Mouse (Mus musculus): ENCODE data around the gene Pi4k2a. TPM values are rescaled to one million over a fixed set of nuclear protein-coding genes. Genes with fewer than 3 reads are reported as not detected.

Pi4k2a gene
- polyA plus RNA-seq, 1 experiment from 2014 or later = 39.0 TPM

- no peak overlapping the region for H3K9ac ChIP-seq
- ATAC-seq (ENCODE audit: low FRiP score) (no peak), DNase-seq (ENCODE audit: low spot score) (no peak)
- H3K4me3 ChIP-seq (replicated peaks; ENCODE audit: low read length) = no peak overlapping the region
- no peak overlapping the region for H3K4me2 ChIP-seq (replicated peaks)
- H3K27me3 ChIP-seq (ENCODE audit: control insufficient read depth, insufficient read depth, low read length) = 0 out of 2 replicates have a peak, but pooled peaks cover 4% of the 10 kb centered on the region
- no peaks in the 10 kb centered on the region for H3K4me1 ChIP-seq (replicated peaks; ENCODE audit: control insufficient read depth, insufficient read depth, low read length)
- H3K27ac ChIP-seq = no peak overlapping the region
- H3K9me3 ChIP-seq (ENCODE audit: control insufficient read depth, low read length) = no peaks in the 10 kb centered on the region
- 25% methylated on average over 7 of the region's 7 CpGs for whole genome bisulfite sequencing
- no peaks in the 10 kb centered on the region for H3K36me3 ChIP-seq (replicated peaks; ENCODE audit: control insufficient read depth, insufficient read depth)
These were observed 73.9 kb downstream of the Pi4k2a start for GRCm38 (mm10) chr19:42164188-42164587.

- Histone ChIP-seq H3K9me3 (ENCODE audit: control insufficient read depth, low read length) (no peaks in the 10 kb centered on the region), H3K9ac (no peak overlapping the region; the same call in 1 of the 2 replicates), H3K4me1 (replicated peaks; ENCODE audit: control insufficient read depth, insufficient read depth, low read length) (peaks cover 2% of the 10 kb centered on the region), H3K27ac (no peak overlapping the region), H3K36me3 (replicated peaks; ENCODE audit: control insufficient read depth, insufficient read depth) (no peaks in the 10 kb centered on the region), H3K4me3 (replicated peaks; ENCODE audit: low read length) (no peak overlapping the region), H3K27me3 (ENCODE audit: control insufficient read depth, insufficient read depth, low read length) (0 out of 2 replicates have a peak, but pooled peaks cover 6% of the 10 kb centered on the region), H3K4me2 (replicated peaks) (peak overlapping the region; percentile 17)
- WGBS = 3% methylated on average over 12 of the region's 12 CpGs
- peak; percentile 91 for DNase-seq (ENCODE audit: low spot score)
- no peak for ATAC-seq (ENCODE audit: low FRiP score)
These were observed 75.9 kb downstream of the Pi4k2a start for GRCm38 (mm10) chr19:42166130-42166529.

- WGBS = 50% methylated on average over 3 of the region's 3 CpGs
- ATAC-seq (ENCODE audit: low FRiP score) = no peak
- H3K9me3 ChIP-seq (ENCODE audit: control insufficient read depth, low read length) = no peaks in the 10 kb centered on the region
- no peak overlapping the region for H3K27ac ChIP-seq
- H3K4me3 ChIP-seq (replicated peaks; ENCODE audit: low read length) = no peak overlapping the region
- DNase-seq (ENCODE audit: low spot score) = no peak
- H3K36me3 ChIP-seq (replicated peaks; ENCODE audit: control insufficient read depth, insufficient read depth) = no peaks in the 10 kb centered on the region
- no peak overlapping the region for H3K9ac ChIP-seq
- H3K4me2 ChIP-seq (replicated peaks) = no peak overlapping the region
- H3K27me3 ChIP-seq (ENCODE audit: control insufficient read depth, insufficient read depth, low read length) = 0 out of 2 replicates have a peak, but pooled peaks cover 6% of the 10 kb centered on the region
- peaks cover 8% of the 10 kb centered on the region for H3K4me1 ChIP-seq (replicated peaks; ENCODE audit: control insufficient read depth, insufficient read depth, low read length)
These were observed 76.5 kb downstream of the Pi4k2a start for GRCm38 (mm10) chr19:42166766-42167165.

DNA sequence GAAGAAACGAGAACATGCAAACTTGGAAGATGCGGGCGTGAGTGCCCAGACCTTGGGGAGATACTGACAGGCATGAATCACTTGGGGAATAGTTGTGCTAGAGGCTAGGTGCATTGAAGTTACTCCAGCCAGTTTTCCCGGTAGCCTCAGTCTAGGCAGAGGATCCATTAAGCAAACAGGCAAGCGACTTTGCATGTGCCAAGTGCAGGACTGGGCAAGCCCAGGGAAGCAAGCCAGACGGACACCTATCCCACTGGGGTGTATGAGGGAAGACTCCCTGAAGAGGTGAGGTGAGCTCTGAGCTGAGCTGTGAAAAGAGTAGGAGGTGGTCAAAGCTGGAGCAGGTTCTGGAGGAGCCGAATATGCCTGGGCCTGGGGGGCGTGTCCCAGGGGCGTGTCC lies 77.2 kb downstream of the Pi4k2a start:
- Histone ChIP-seq H3K9ac (no peak overlapping the region), H3K27ac (no peak overlapping the region), H3K36me3 (replicated peaks; ENCODE audit: control insufficient read depth, insufficient read depth) (no peaks in the 10 kb centered on the region), H3K4me1 (replicated peaks; ENCODE audit: control insufficient read depth, insufficient read depth, low read length) (peaks cover 10% of the 10 kb centered on the region), H3K27me3 (ENCODE audit: control insufficient read depth, insufficient read depth, low read length) (0 out of 2 replicates have a peak, but pooled peaks cover 6% of the 10 kb centered on the region), H3K4me2 (replicated peaks) (no peak overlapping the region), H3K9me3 (ENCODE audit: control insufficient read depth, low read length) (no peaks in the 10 kb centered on the region), H3K4me3 (replicated peaks; ENCODE audit: low read length) (no peak overlapping the region)
- ATAC-seq (ENCODE audit: low FRiP score) (no peak), DNase-seq (ENCODE audit: low spot score) (no peak)
- 69% methylated on average over 9 of the region's 9 CpGs for WGBS

- H3K9ac ChIP-seq = no peak overlapping the region
- WGBS = 67% methylated on average over 10 of the region's 10 CpGs
- no peak overlapping the region for H3K27ac ChIP-seq
- DNase-seq (ENCODE audit: low spot score) = no peak
- H3K27me3 ChIP-seq (ENCODE audit: control insufficient read depth, insufficient read depth, low read length) = 0 out of 2 replicates have a peak, but pooled peaks cover 6% of the 10 kb centered on the region
- no peak for ATAC-seq (ENCODE audit: low FRiP score)
- H3K36me3 ChIP-seq (replicated peaks; ENCODE audit: control insufficient read depth, insufficient read depth) = no peaks in the 10 kb centered on the region
- H3K4me2 ChIP-seq (replicated peaks) = peak overlapping the region; percentile 73
- no peak overlapping the region for H3K4me3 ChIP-seq (replicated peaks; ENCODE audit: low read length)
- H3K4me1 ChIP-seq (replicated peaks; ENCODE audit: control insufficient read depth, insufficient read depth, low read length) = peaks cover 10% of the 10 kb centered on the region
- H3K9me3 ChIP-seq (ENCODE audit: control insufficient read depth, low read length) = no peaks in the 10 kb centered on the region
These were observed 79.2 kb downstream of the Pi4k2a start for GRCm38 (mm10) chr19:42169322-42169975.

- ATAC-seq (ENCODE audit: low FRiP score) = peak; percentile 92
These were observed 80.0 kb downstream of the Pi4k2a start for GRCm38 (mm10) chr19:42170025-42170969.

More at GRCm38 (mm10) chr19:42170025-42170969, 80.0 kb downstream of the Pi4k2a start:
- Histone ChIP-seq H3K36me3 (replicated peaks; ENCODE audit: control insufficient read depth, insufficient read depth) (no peaks in the 10 kb centered on the region), H3K4me3 (replicated peaks; ENCODE audit: low read length) (peak overlapping the region; percentile 81), H3K4me1 (replicated peaks; ENCODE audit: control insufficient read depth, insufficient read depth, low read length) (peaks cover 10% of the 10 kb centered on the region), H3K27ac (0 out of 2 replicates have a peak overlapping the region, but pooled peaks have one; percentile 47), H3K9ac (peak overlapping the region; percentile 78), H3K27me3 (ENCODE audit: control insufficient read depth, insufficient read depth, low read length) (0 out of 2 replicates have a peak, but pooled peaks cover 6% of the 10 kb centered on the region), H3K4me2 (replicated peaks) (peak overlapping the region; percentile 73), H3K9me3 (ENCODE audit: control insufficient read depth, low read length) (no peaks in the 10 kb centered on the region)
- DNase-seq (ENCODE audit: low spot score) = peak; percentile 97
- 2% methylated on average over 52 of the region's 56 CpGs for WGBS

Other genes starting within 250 kb of the Pi4k2a start
- 5.4 and 5.5 TPM in 2 replicates for gene Frat2, start 242.3 kb upstream of the Pi4k2a start, polyA plus RNA-seq (2014; fragmentation: Nextera tagmentation; extraction: Ambion mirVana)
- gene Rrp12, start 194.3 kb upstream of the Pi4k2a start, polyA plus RNA-seq (2014; fragmentation: Nextera tagmentation; extraction: Ambion mirVana) = 13.2 and 16.2 TPM in 2 replicates
- gene Pgam1, start 178.5 kb upstream of the Pi4k2a start, polyA plus RNA-seq (2014; fragmentation: Nextera tagmentation; extraction: Ambion mirVana) = 498 and 547 TPM in 2 replicates
- gene Exosc1, start 157.0 kb upstream of the Pi4k2a start, polyA plus RNA-seq (2014; fragmentation: Nextera tagmentation; extraction: Ambion mirVana) = 51.9 and 64.0 TPM in 2 replicates
- gene Zdhhc16, start 157.0 kb upstream of the Pi4k2a start, polyA plus RNA-seq (2014; fragmentation: Nextera tagmentation; extraction: Ambion mirVana) = 70.6 and 70.8 TPM in 2 replicates
- 29.6 and 31.6 TPM in 2 replicates for gene Mms19, start 109.3 kb upstream of the Pi4k2a start, polyA plus RNA-seq (2014; fragmentation: Nextera tagmentation; extraction: Ambion mirVana)
- gene Ubtd1, start 108.7 kb upstream of the Pi4k2a start, polyA plus RNA-seq (2014; fragmentation: Nextera tagmentation; extraction: Ambion mirVana) = 8.6 and 9.2 TPM in 2 replicates
- gene Ankrd2, start 54.5 kb upstream of the Pi4k2a start, polyA plus RNA-seq (2014; fragmentation: Nextera tagmentation; extraction: Ambion mirVana) = 0.82 and 1.2 TPM in 2 replicates
- gene Hoga1, start 44.9 kb upstream of the Pi4k2a start, polyA plus RNA-seq (2014; fragmentation: Nextera tagmentation; extraction: Ambion mirVana) = 1.3 and 2.2 TPM in 2 replicates
- not detected in 2 replicates for gene 4933411K16Rik, start 38.2 kb upstream of the Pi4k2a start, polyA plus RNA-seq (2014; fragmentation: Nextera tagmentation; extraction: Ambion mirVana)
- gene Morn4, start 4.1 kb upstream of the Pi4k2a start, polyA plus RNA-seq (2014; fragmentation: Nextera tagmentation; extraction: Ambion mirVana) = 117 and 128 TPM in 2 replicates
- gene Avpi1, start 38.6 kb downstream of the Pi4k2a start, polyA plus RNA-seq (2014; fragmentation: Nextera tagmentation; extraction: Ambion mirVana) = 7.9 and 10.3 TPM in 2 replicates
- 2.7 and 3.2 TPM in 2 replicates for gene Marveld1, start 56.9 kb downstream of the Pi4k2a start, polyA plus RNA-seq (2014; fragmentation: Nextera tagmentation; extraction: Ambion mirVana)
- gene Zfyve27, start 73.5 kb downstream of the Pi4k2a start, polyA plus RNA-seq (2014; fragmentation: Nextera tagmentation; extraction: Ambion mirVana) = 35.1 and 35.7 TPM in 2 replicates
- gene Sfrp5, start 111.8 kb downstream of the Pi4k2a start, polyA plus RNA-seq (2014; fragmentation: Nextera tagmentation; extraction: Ambion mirVana) = 2.8 and 2.9 TPM in 2 replicates
- 44.1 and 46.8 TPM in 2 replicates for gene Golga7b, start 157.1 kb downstream of the Pi4k2a start, polyA plus RNA-seq (2014; fragmentation: Nextera tagmentation; extraction: Ambion mirVana)

Measured in hindbrain, embryonic 14.5 days (tissue).